Mouse (Mus musculus) olfactory bulb, adult 2 months (tissue): ENCODE measurements at regions not wholly inside any gene's neighbourhood (a gene's known extent, or its start where the extent isn't known, plus 50 kb on each side); places are given as distances from the start of the nearest gene placed in this dataset.
A peak's percentile ranks its signal among the peaks of the same experiment; 100 is the strongest.

Source experiments
- H3K27ac ChIP-seq: fragments of 200-500 bp; 2 replicates; pipeline ENCODE4 v1.5.1; 2012; ENCODE audit warnings: low read depth, low read length; ENCODE audit not compliant: insufficient read depth
- H3K4me1 ChIP-seq: fragments of 200-500 bp; 2 replicates; pipeline ENCODE4 v1.6.1; 2012; ENCODE audit warnings: low read length; ENCODE audit not compliant: control insufficient read depth, insufficient read depth
- H3K4me3 ChIP-seq: fragments of 200-500 bp; 2 replicates; pipeline ENCODE4 v1.5.1; 2012; ENCODE audit warnings: mild to moderate bottlenecking, low read depth, low read length, moderate library complexity; ENCODE audit not compliant: insufficient read depth
- CTCF ChIP-seq: fragments of 200-500 bp; IDR thresholded peaks from 2 replicates; pipeline ENCODE4 v1.5.1; 2012; ENCODE audit warnings: low read depth, mild to moderate bottlenecking, low read length, moderate library complexity; ENCODE audit not compliant: insufficient read depth
- POLR2A ChIP-seq: fragments of 200-500 bp; IDR thresholded peaks from 2 replicates; pipeline ENCODE4 v1.6.1; 2012; ENCODE audit warnings: mild to moderate bottlenecking, low read depth, low read length, moderate library complexity; ENCODE audit not compliant: insufficient read depth
- WGBS: fragments of 180-500 bp; shearing (Covaris S2); methylation state at CpG from one replicate; pipeline ENCODE4 v1.1.7; 2018; 5-methylcytosine and 5-hydroxymethylcytosine counted together

DNA sequence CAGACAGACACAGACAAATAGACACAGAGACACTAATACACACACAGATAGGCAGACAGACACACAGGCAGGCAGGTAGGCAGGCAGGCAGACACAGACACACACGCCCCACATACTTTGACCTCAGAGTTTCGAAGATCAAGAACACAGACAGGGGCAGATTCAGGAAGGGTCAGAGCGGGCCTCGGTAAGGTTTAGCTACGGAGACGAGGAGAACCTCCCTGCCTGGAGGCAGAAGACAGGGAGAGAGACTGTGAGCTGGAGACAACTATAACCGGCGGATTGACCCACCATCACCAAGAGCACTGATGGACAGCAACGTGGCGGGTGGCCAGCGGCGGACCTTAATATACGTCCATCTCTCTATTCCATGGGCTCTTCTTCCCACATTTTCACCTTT lies 50.1 kb upstream of the Foxp4 start:
- Histone ChIP-seq H3K4me3 (peak overlapping the region; percentile 37), H3K4me1 (peaks cover 26% of the 10 kb centered on the region), H3K27ac (no peak overlapping the region)
- TF ChIP-seq CTCF = no peak
- TF ChIP-seq POLR2A = no peak
- 21% methylated on average over 13 of the region's 13 CpGs for WGBS
